Mouse (Mus musculus): ENCODE data around the gene Mad1l1.

DNA sequence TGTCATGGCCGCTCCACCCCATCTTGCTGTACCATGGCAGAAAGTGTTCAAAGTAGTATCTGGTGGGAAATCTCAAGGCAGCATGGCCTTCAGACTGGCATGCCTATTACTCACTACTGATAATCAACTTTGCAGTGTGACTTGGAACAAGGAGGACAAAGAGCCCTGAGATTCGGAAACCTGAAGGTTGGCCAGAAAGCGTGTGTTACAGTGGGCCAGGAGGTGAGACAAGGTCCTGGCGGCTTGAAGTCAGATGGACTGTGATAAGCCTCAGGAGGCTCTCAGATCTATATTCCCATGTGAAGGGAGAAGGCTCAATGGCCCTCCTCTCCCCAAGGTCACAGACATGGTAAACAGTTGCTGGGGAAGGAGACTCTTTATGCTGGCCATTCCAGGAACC, 241.8 kb downstream of the Mad1l1 start:
- TF ChIP-seq CTCF (IDR thresholded peaks at IDR 0.05; ENCODE audit: low read depth, low read length): no peak
- TF ChIP-seq POLR2A (IDR thresholded peaks at IDR 0.05; ENCODE audit: extremely low read depth, insufficient read depth, low read length): no peak

Data from liver, adult 2 months (tissue).